Mouse (Mus musculus): ENCODE measurements at regions not wholly inside any gene's neighbourhood (a gene's known extent, or its start where the extent isn't known, plus 50 kb on each side); places are given as distances from the start of the nearest gene placed in this dataset.
"Not testable (repeated sequence)": the region's sequence is repeated elsewhere in the genome, so short reads cannot be mapped to it uniquely, and the experiment has no call there.

- Histone ChIP-seq H3K9me3 (ENCODE audit: control insufficient read depth, low read length) (no peaks in the 10 kb centered on the region), H3K36me3 (ENCODE audit: control insufficient read depth, insufficient read depth, low read length) (no peaks in the 10 kb centered on the region), H3K4me3 (ENCODE audit: low read depth, low read length) (no peak overlapping the region), H3K9ac (replicated peaks; ENCODE audit: low read depth, low read length) (no peak overlapping the region), H3K27me3 (ENCODE audit: control insufficient read depth, insufficient read depth, low read length) (no peaks in the 10 kb centered on the region), H3K4me1 (ENCODE audit: control insufficient read depth, insufficient read depth, low read length) (no peaks in the 10 kb centered on the region), H3K27ac (ENCODE audit: low read depth, low read length) (no peak overlapping the region), H3K4me2 (ENCODE audit: low read depth, low read length) (no peak overlapping the region)
- ATAC-seq (ENCODE audit: low read depth) = no peak
Measured at GRCm38 (mm10) chr13:85988633-85989032, 58.1 kb downstream of the Cox7c start.

GRCm38 (mm10) chr13:85982089-85982488 lies 64.6 kb downstream of the Cox7c start:
- no peaks in the 10 kb centered on the region for H3K4me1 ChIP-seq (ENCODE audit: control insufficient read depth, insufficient read depth, low read length)
- no peak for ATAC-seq (ENCODE audit: low read depth)
- WGBS = 79% methylated on average over 1 of the region's 1 CpGs

GRCm38 (mm10) chr13:85964005-85964404 lies 82.7 kb downstream of the Cox7c start:
- not testable (repeated sequence) for ATAC-seq (ENCODE audit: low read depth); H3K4me1 ChIP-seq (ENCODE audit: control insufficient read depth, insufficient read depth, low read length); H3K36me3 ChIP-seq (ENCODE audit: control insufficient read depth, insufficient read depth, low read length); H3K9ac ChIP-seq (replicated peaks; ENCODE audit: low read depth, low read length); H3K27ac ChIP-seq (ENCODE audit: low read depth, low read length); H3K4me3 ChIP-seq (ENCODE audit: low read depth, low read length); H3K27me3 ChIP-seq (ENCODE audit: control insufficient read depth, insufficient read depth, low read length); H3K4me2 ChIP-seq (ENCODE audit: low read depth, low read length); H3K9me3 ChIP-seq (ENCODE audit: control insufficient read depth, low read length)
- WGBS = 87% methylated on average over 2 of the region's 2 CpGs

More at GRCm38 (mm10) chr13:85982089-85982488, 64.6 kb downstream of the Cox7c start:
- Histone ChIP-seq H3K27me3 (ENCODE audit: control insufficient read depth, insufficient read depth, low read length) (no peaks in the 10 kb centered on the region), H3K4me3 (ENCODE audit: low read depth, low read length) (no peak overlapping the region), H3K27ac (ENCODE audit: low read depth, low read length) (no peak overlapping the region), H3K9ac (replicated peaks; ENCODE audit: low read depth, low read length) (no peak overlapping the region), H3K36me3 (ENCODE audit: control insufficient read depth, insufficient read depth, low read length) (no peaks in the 10 kb centered on the region), H3K4me2 (ENCODE audit: low read depth, low read length) (no peak overlapping the region), H3K9me3 (ENCODE audit: control insufficient read depth, low read length) (no peaks in the 10 kb centered on the region)

- no peak overlapping the region for H3K9ac ChIP-seq (replicated peaks; ENCODE audit: low read depth, low read length)
- H3K9me3 ChIP-seq (ENCODE audit: control insufficient read depth, low read length) = no peaks in the 10 kb centered on the region
- no peaks in the 10 kb centered on the region for H3K27me3 ChIP-seq (ENCODE audit: control insufficient read depth, insufficient read depth, low read length)
- no peak overlapping the region for H3K4me3 ChIP-seq (ENCODE audit: low read depth, low read length)
- no peaks in the 10 kb centered on the region for H3K4me1 ChIP-seq (ENCODE audit: control insufficient read depth, insufficient read depth, low read length)
- no peak overlapping the region for H3K27ac ChIP-seq (ENCODE audit: low read depth, low read length)
- H3K36me3 ChIP-seq (ENCODE audit: control insufficient read depth, insufficient read depth, low read length) = no peaks in the 10 kb centered on the region
- no peak for ATAC-seq (ENCODE audit: low read depth)
- H3K4me2 ChIP-seq (ENCODE audit: low read depth, low read length) = no peak overlapping the region
Measured at GRCm38 (mm10) chr13:85955284-85955683, 91.4 kb downstream of the Cox7c start.

DNA sequence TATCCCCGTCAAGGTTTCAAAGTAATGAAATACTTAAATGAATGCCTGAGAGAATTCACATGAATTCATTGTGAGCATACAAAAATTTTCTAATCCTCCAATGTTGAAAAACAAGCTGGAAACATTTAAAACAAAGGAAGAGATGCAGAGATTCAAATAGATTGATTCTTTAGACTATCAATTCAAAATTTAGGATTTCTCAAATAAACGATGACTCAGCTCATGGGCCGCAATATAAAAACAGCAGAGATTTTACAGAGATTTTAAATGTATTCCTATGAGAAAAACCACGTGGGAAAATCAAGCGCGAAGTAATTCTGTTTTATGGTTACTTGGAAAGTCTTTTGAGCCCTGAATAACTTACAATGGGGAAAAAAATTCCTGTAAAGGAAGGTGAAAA lies 93.8 kb downstream of the Cox7c start:
- Histone ChIP-seq H3K27me3 (ENCODE audit: control insufficient read depth, insufficient read depth, low read length) (no peaks in the 10 kb centered on the region), H3K4me1 (ENCODE audit: control insufficient read depth, insufficient read depth, low read length) (no peaks in the 10 kb centered on the region), H3K9me3 (ENCODE audit: control insufficient read depth, low read length) (no peaks in the 10 kb centered on the region), H3K27ac (ENCODE audit: low read depth, low read length) (no peak overlapping the region), H3K36me3 (ENCODE audit: control insufficient read depth, insufficient read depth, low read length) (no peaks in the 10 kb centered on the region), H3K4me2 (ENCODE audit: low read depth, low read length) (no peak overlapping the region), H3K4me3 (ENCODE audit: low read depth, low read length) (no peak overlapping the region), H3K9ac (replicated peaks; ENCODE audit: low read depth, low read length) (no peak overlapping the region)
- ATAC-seq (ENCODE audit: low read depth) = no peak
- WGBS = 79% methylated on average over 6 of the region's 6 CpGs

DNA sequence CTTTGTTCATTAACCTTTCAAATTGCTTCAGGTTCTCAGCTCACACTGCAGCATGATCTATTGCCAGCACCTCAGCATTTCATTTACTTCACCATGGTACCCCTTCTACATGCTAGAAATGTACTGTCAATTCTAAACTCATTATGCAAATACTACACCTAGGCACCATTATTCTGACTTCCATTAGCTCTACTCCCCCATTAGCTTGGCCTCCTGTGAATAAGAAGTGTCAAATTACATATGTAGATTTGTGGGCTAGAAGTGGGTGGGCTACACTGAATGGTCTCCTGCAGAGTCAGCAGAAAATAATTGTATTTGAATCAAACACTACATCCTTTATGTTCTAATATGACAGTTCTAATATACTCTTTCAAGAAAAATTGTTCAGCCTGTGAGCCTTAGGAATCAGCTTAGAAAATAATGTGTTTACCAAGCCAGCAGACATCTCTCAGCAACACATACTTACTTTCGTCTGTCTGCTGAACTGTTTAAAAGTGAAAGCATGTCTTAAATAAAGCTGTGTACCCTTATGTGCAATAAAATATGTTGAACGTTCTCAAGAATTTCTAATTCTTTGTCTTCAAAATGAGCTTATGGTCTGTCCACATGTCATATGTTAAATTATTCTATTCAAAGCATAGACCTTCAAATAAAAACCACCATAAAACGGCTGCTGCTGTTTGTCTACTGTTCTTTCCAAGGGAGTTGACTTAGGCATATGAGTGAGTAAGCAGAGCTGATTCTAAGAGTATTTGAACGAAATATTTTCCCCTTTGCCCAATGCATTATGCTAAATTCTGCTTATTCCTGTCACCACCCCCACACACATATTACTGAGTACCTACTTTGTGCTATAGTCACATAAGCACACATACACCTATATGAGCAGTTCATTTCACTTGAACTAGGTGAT lies 119.6 kb downstream of the Cox7c start:
- WGBS = 33% methylated on average over 4 of the region's 4 CpGs
- H3K9ac ChIP-seq (replicated peaks; ENCODE audit: low read depth, low read length) = no peak overlapping the region
- peaks cover 12% of the 10 kb centered on the region; the same call in 1 of the 2 replicates for H3K4me1 ChIP-seq (ENCODE audit: control insufficient read depth, insufficient read depth, low read length)
- no peaks in the 10 kb centered on the region for H3K27me3 ChIP-seq (ENCODE audit: control insufficient read depth, insufficient read depth, low read length)
- no peak overlapping the region for H3K4me2 ChIP-seq (ENCODE audit: low read depth, low read length)
- peak; percentile 97 for ATAC-seq (ENCODE audit: low read depth)
- no peaks in the 10 kb centered on the region for H3K36me3 ChIP-seq (ENCODE audit: control insufficient read depth, insufficient read depth, low read length)
- no peaks in the 10 kb centered on the region for H3K9me3 ChIP-seq (ENCODE audit: control insufficient read depth, low read length)
- peak overlapping the region; percentile 4; the same call in 1 of the 2 replicates for H3K27ac ChIP-seq (ENCODE audit: low read depth, low read length)
- no peak overlapping the region for H3K4me3 ChIP-seq (ENCODE audit: low read depth, low read length)

- Histone ChIP-seq H3K4me3 (ENCODE audit: low read depth, low read length) (no peak overlapping the region), H3K36me3 (ENCODE audit: control insufficient read depth, insufficient read depth, low read length) (no peaks in the 10 kb centered on the region), H3K9me3 (ENCODE audit: control insufficient read depth, low read length) (no peaks in the 10 kb centered on the region), H3K9ac (replicated peaks; ENCODE audit: low read depth, low read length) (no peak overlapping the region), H3K4me1 (ENCODE audit: control insufficient read depth, insufficient read depth, low read length) (peaks cover 12% of the 10 kb centered on the region; the same call in 1 of the 2 replicates), H3K27me3 (ENCODE audit: control insufficient read depth, insufficient read depth, low read length) (no peaks in the 10 kb centered on the region), H3K4me2 (ENCODE audit: low read depth, low read length) (no peak overlapping the region), H3K27ac (ENCODE audit: low read depth, low read length) (peak overlapping the region; percentile 4; the same call in 1 of the 2 replicates)
- WGBS = 19% methylated on average over 2 of the region's 2 CpGs
- peak; percentile 26 for ATAC-seq (ENCODE audit: low read depth)
Measured at GRCm38 (mm10) chr13:85926323-85926722, 120.4 kb downstream of the Cox7c start.

DNA sequence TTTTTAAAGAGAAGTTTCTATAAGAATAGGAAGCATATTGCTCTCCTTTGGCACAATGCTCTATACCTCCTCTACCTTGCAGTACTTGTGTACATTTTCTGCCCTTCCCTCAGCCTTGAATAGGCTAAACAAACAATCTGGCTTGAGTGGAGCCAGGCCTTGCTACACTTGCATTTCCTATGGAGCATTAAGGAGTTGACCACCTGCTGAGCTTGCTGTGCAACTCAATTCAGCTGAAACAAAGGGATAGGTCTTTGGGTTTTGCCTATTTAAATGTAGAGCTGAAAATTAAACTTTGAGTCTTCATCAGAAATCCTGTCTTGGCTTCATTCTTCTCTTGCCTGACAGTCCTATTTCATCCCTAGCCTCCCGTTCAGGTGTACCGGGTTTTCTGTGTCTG lies 124.0 kb downstream of the Cox7c start:
- 91% methylated on average over 2 of the region's 2 CpGs for WGBS
- no peaks in the 10 kb centered on the region for H3K27me3 ChIP-seq (ENCODE audit: control insufficient read depth, insufficient read depth, low read length)
- ATAC-seq (ENCODE audit: low read depth) = no peak
- no peak overlapping the region for H3K4me3 ChIP-seq (ENCODE audit: low read depth, low read length)
- H3K4me2 ChIP-seq (ENCODE audit: low read depth, low read length) = no peak overlapping the region
- H3K36me3 ChIP-seq (ENCODE audit: control insufficient read depth, insufficient read depth, low read length) = no peaks in the 10 kb centered on the region
- no peaks in the 10 kb centered on the region for H3K9me3 ChIP-seq (ENCODE audit: control insufficient read depth, low read length)
- H3K9ac ChIP-seq (replicated peaks; ENCODE audit: low read depth, low read length) = no peak overlapping the region
- H3K4me1 ChIP-seq (ENCODE audit: control insufficient read depth, insufficient read depth, low read length) = peaks cover 10% of the 10 kb centered on the region; the same call in 1 of the 2 replicates
- no peak overlapping the region for H3K27ac ChIP-seq (ENCODE audit: low read depth, low read length)

- Histone ChIP-seq H3K4me1 (ENCODE audit: control insufficient read depth, insufficient read depth, low read length) (no peaks in the 10 kb centered on the region), H3K27me3 (ENCODE audit: control insufficient read depth, insufficient read depth, low read length) (no peaks in the 10 kb centered on the region), H3K27ac (ENCODE audit: low read depth, low read length) (no peak overlapping the region), H3K9ac (replicated peaks; ENCODE audit: low read depth, low read length) (no peak overlapping the region), H3K9me3 (ENCODE audit: control insufficient read depth, low read length) (no peaks in the 10 kb centered on the region), H3K36me3 (ENCODE audit: control insufficient read depth, insufficient read depth, low read length) (no peaks in the 10 kb centered on the region), H3K4me2 (ENCODE audit: low read depth, low read length) (no peak overlapping the region), H3K4me3 (ENCODE audit: low read depth, low read length) (no peak overlapping the region)
- ATAC-seq (ENCODE audit: low read depth) = no peak
Measured at GRCm38 (mm10) chr13:85901796-85902195, 144.9 kb downstream of the Cox7c start.
